Mouse (Mus musculus) heart, postnatal 0 days (tissue): ENCODE results near the gene Ccdc167.

ENCODE experiments used
- CTCF ChIP-seq: IDR thresholded peaks from 2 replicates; pipeline ENCODE4 v1.5.1; 2016; ENCODE audit warnings: antibody characterized with exemption, control low read depth, low read depth
- EP300 ChIP-seq: IDR thresholded peaks from 2 replicates; pipeline ENCODE4 v1.6.1; 2016; ENCODE audit warnings: antibody characterized with exemption, low read depth

- TF ChIP-seq EP300 (no peak), CTCF (no peak)
Observed at GRCm38 (mm10) chr17:29698421-29698820, 18.4 kb downstream of the Ccdc167 start.
